Mouse (Mus musculus) embryonic stem cell, embryonic (primary cell): ENCODE data around the gene Slc37a1.

Source experiments
- CTCF ChIA-PET, 4 experiments: fragments of 300-600 bp in 2 of 4; fragments of 350-600 bp in 2 of 4; sonication (Branson Sonifier 250); formaldehyde crosslinking; loops; one replicate each; lab custom pipeline; 2022; ENCODE audit warnings: inconsistent platforms in 2 of 4; lab: Charles Lee
- POLR2A ChIA-PET, 4 experiments: fragments of 300-600 bp in 2 of 4; fragments of 350-600 bp in 2 of 4; sonication (Branson Sonifier 250); formaldehyde crosslinking; loops; one replicate each; lab custom pipeline; 2022; ENCODE audit warnings: antibody characterized with exemption in 4 of 4, inconsistent platforms in 1 of 4; lab: Charles Lee

Slc37a1 gene

DNA sequence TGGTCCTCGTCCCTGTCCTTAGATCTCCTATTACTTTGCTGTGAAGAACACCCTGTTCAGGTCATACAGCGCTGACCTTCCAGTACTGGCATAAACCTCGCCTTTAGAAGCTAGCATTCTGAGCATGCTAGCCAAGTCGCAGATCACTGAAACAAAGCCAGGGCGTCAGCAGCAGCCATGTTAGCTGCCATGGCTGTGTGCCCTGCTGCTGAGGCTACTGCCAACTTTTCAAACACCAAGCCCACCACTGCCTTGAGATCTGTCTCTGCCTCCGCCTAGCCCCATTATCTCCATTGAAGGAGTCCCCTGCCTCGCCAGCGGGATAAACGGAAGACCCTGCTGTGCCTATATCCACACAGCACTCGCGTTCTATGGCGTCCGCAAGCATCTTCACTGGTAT lies 74.0 kb downstream of the Slc37a1 start:
- ChIA-PET POLR2A (interaction anchor here in 2 of 4 experiments (0.6 to 1.2 kb wide), 5 partner anchors 10 to 83 kb away, joined by 3 to 4 read pairs (median 3); no protein-coding TSS in a partner anchor), CTCF (interaction anchor here (0.6 to 1.7 kb wide), 5 partner anchors 16 to 304 kb away, joined by 3 to 7 read pairs (median 4); no protein-coding TSS in a partner anchor)

- CTCF ChIA-PET: interaction anchor here in 1 of 4 experiments (1.3 to 1.5 kb wide), 2 partner anchors 22 to 48 kb away, joined by 3 to 5 read pairs; no protein-coding TSS in a partner anchor
- POLR2A ChIA-PET: no interaction called here
Observed at GRCm38 (mm10) chr17:31365586-31366166, 79.1 kb downstream of the Slc37a1 start.

DNA sequence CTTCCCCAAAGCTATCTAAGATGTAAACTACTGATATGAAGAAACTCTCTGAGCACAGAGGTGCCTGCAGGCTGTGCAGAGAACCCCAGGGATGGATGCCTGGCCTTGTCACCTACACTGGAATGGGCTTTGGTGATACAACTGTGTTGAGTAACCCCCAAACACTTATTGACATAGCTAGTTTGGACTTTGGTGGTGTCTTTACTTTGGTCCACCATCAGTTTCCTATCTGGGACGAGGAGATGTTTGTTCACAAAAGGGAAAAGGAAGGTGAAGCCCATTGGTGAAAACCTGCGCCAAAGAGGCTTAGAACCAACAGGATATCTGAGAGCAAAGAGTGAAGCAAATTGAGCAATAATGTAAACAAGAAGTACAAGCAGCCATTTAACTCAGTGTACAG lies 83.6 kb downstream of the Slc37a1 start:
- ChIA-PET POLR2A (interaction anchor here in 1 of 4 experiments (0.6 to 1.6 kb wide), 4 partner anchors 11 to 117 kb away, joined by 3 to 4 read pairs (median 3); no protein-coding TSS in a partner anchor), CTCF (interaction anchor here in 3 of 4 experiments (0.6 to 1.4 kb wide), 4 partner anchors 16 to 126 kb away, joined by 3 to 5 read pairs (median 4); partner anchors contain the start of gene Pde9a (in 1 of the 3))

GRCm38 (mm10) chr17:31370931-31371330 lies 84.3 kb downstream of the Slc37a1 start:
- ChIA-PET CTCF (interaction anchor here in 2 of 4 experiments (0.8 to 1.4 kb wide), 2 partner anchors 122 to 125 kb away, joined by 3 to 4 read pairs; no protein-coding TSS in a partner anchor), POLR2A (interaction anchor here in 1 of 4 experiments (1.0 to 1.6 kb wide), 4 partner anchors 10 to 57 kb away, joined by 3 to 4 read pairs (median 3); no protein-coding TSS in a partner anchor)

DNA sequence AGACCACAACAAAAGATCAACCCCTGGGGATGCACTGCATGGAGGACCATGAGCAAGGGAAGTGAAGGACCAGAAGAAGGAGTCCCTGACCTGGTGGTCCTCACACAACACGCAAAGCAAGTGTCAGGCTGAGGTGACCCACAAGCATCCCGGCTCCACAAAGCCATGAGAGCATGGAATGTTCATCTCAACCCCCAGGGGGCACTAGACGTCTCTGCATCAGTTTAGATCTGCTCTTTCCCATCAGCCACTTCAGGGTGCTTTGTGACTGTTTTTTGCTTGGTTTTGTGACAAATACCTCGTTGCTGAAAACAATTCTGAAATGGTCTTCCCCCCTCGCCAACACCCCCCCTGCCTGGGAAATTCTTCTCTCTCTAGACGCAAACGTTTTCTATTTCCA lies 91.4 kb downstream of the Slc37a1 start:
- POLR2A ChIA-PET: interaction anchor here in 2 of 4 experiments (0.6 to 1.0 kb wide), 4 partner anchors 17 to 665 kb away, joined by 3 to 7 read pairs (median 4); no protein-coding TSS in a partner anchor
- CTCF ChIA-PET: interaction anchor here (0.6 to 2.1 kb wide), 23 partner anchors 9 to 648 kb away, joined by 3 to 24 read pairs (median 6); no protein-coding TSS in a partner anchor

- POLR2A ChIA-PET: interaction anchor here in 2 of 4 experiments (0.6 to 1.0 kb wide), 4 partner anchors 17 to 665 kb away, joined by 3 to 7 read pairs (median 4); no protein-coding TSS in a partner anchor
- CTCF ChIA-PET: interaction anchor here (0.6 to 2.1 kb wide), 22 partner anchors 10 to 648 kb away, joined by 3 to 24 read pairs (median 6); no protein-coding TSS in a partner anchor
Observed at GRCm38 (mm10) chr17:31378361-31378761, 91.8 kb downstream of the Slc37a1 start.

DNA sequence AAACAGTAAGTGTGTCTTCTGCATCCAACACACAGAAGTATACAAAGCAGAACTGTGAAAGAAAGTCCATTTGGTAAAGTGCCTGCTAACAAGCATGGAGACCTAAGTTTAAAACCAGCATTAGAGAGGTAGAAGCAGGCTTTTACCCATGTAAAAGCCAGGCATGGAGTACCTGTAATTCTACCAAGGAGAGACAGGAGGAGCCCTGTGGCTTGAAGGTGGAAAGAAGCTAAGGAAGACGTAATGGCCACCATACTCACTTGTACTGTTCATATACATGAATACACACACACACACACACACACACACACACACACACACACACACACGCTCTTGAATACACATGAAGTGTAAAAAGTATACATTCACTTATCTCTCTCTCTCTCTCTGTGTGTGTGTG lies 92.5 kb downstream of the Slc37a1 start:
- CTCF ChIA-PET: interaction anchor here in 2 of 4 experiments (0.6 to 2.1 kb wide), 5 partner anchors 43 to 1120 kb away, joined by 4 to 18 read pairs (median 7); no protein-coding TSS in a partner anchor

GRCm38 (mm10) chr17:31379863-31380262 lies 93.3 kb downstream of the Slc37a1 start:
- ChIA-PET CTCF (no interaction called here), POLR2A (no interaction called here)

More for the DNA sequence above, 92.5 kb downstream of the Slc37a1 start:
- POLR2A ChIA-PET: interaction anchor here in 1 of 4 experiments (0.6 kb wide), 1 partner anchor 49 kb away, joined by 3 read pairs; no protein-coding TSS in a partner anchor

DNA sequence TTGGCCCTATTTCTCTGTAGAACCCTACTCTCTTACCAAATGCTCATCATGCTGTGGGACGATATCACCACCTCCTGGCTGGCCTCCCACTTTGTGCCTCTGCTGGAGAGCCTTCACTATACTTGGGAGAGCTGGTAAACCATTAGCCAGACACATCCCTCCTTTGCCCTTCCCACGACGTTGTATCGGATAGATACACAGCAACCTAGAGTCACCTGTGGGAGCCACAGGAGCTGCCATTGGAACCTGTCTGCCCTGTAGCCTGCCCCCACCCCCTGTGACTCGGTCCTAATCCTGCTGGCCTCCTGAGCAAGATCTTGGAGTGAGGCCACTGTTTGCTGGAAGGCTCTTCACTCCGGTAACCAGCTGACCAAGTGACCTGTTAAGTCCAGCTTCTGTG lies 96.7 kb downstream of the Slc37a1 start:
- ChIA-PET CTCF (interaction anchor here in 2 of 4 experiments (0.7 to 1.6 kb wide), 2 partner anchors 109 to 113 kb away, joined by 4 read pairs; no protein-coding TSS in a partner anchor), POLR2A (interaction anchor here in 3 of 4 experiments (0.7 to 1.7 kb wide), 6 partner anchors 22 to 109 kb away, joined by 3 to 8 read pairs (median 4); no protein-coding TSS in a partner anchor)

DNA sequence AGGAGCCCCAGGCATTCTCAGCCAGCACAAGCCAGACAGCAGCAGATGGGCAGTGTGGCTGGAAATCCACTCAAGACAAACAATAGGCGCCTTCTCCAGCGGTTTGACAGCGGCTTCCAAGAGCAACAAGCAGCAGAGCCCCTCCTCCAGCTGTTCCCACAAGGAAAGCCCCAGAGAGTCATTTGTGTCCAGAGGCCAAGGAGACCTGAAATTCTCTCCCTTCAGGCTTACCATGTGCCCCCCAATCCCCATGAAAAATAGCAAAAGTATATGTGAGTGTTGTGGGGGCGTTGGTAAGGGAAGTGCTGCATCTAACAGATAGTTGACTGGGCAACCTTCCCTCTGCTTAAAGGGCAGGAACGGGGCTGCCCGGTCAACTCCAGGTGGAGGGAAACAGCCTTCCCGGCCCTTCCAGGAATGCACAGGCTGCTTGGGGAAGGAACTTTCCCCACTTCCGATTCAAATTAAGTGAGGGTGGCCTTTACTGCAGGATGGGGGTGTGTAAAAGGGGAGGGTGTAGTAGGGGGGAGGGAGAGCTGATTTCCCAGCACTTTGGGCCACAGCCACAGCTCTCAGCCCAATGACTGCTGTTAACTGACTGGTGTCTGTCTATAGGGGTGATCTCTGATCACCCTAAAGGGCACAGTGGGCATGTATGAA lies 98.5 kb downstream of the Slc37a1 start:
- ChIA-PET POLR2A (interaction anchor here in 3 of 4 experiments (0.8 to 2.5 kb wide), 12 partner anchors 9 to 179 kb away, joined by 3 to 8 read pairs (median 4); partner anchors contain the start of gene Pknox1 (in 1 of the 3)), CTCF (interaction anchor here in 3 of 4 experiments (0.7 to 2.0 kb wide), 9 partner anchors 41 to 696 kb away, joined by 3 to 8 read pairs (median 4); no protein-coding TSS in a partner anchor)

DNA sequence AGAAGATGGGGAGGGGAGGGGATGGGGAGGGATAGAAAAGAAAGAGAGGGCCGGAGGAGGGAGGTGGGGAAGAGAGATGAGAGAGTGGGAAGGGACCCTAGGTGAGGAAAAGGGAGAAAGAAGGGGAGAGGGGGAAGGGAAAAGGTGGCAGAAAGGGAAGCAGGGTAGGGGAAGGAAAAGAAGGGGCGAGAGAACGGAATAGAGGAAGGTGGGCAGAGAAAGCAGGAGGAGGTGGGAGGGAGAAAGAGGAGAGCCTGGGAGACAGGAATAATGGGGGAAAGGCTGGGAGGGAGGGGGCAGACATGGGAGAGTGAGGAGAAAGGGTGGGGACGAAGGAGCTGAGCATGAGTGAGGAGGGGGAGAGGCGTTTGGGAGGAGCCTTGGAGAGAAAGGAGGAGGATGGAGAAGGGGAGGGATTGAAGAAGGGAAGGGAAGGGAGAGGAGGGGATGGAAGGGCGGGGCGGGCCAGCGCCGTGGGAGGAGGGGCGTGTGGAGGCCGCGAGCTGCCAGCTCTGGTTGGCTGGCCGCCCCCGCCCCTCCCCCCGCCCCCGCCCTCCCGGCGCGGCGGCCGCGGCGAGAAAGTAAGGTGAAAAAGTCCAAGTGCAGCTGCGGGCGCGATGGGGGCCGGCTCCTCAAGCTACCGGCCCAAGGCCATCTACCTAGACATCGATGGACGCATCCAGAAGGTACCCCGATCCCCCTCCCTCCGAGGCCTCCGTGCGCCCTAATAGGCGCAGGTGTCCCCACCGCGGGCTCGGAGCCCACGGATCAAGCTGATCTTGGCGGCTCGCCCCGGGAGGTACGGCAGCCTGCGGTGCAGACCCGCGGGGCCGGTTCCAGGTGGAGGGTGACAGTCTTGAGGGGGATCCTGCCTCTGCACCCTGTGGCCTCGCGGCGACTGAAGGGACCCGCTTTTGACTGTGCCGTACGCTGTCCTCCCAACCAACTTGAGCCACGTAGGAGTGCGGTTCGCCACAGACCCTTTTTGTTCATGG lies 99.4 kb downstream of the Slc37a1 start, which contains the start of gene Pde9a:
TSS of gene Pde9a (plus strand) at position 540 of the 995 bp plus-strand sequence.
- ChIA-PET CTCF (interaction anchor here (0.5 to 2.1 kb wide), 17 partner anchors 16 to 107 kb away, joined by 3 to 8 read pairs (median 4); no protein-coding TSS in a partner anchor), POLR2A (interaction anchor here (0.5 to 2.5 kb wide), 30 partner anchors 9 to 431 kb away, joined by 3 to 8 read pairs (median 3); partner anchors contain the start of gene Pknox1 (in 1 of the 4))

GRCm38 (mm10) chr17:31386766-31387275 lies 100.2 kb downstream of the Slc37a1 start:
- CTCF ChIA-PET: interaction anchor here (0.5 to 2.1 kb wide), 12 partner anchors 39 to 1528 kb away, joined by 3 to 8 read pairs (median 4); no protein-coding TSS in a partner anchor
- POLR2A ChIA-PET: interaction anchor here (0.5 to 2.5 kb wide), 19 partner anchors 14 to 177 kb away, joined by 3 to 8 read pairs (median 3); partner anchors contain the start of gene Pknox1 (in 1 of the 4)

GRCm38 (mm10) chr17:31389432-31390050 lies 102.9 kb downstream of the Slc37a1 start:
- POLR2A ChIA-PET: interaction anchor here in 1 of 4 experiments (0.6 kb wide), 2 partner anchors 182 to 332 kb away, joined by 5 to 6 read pairs; partner anchors contain the start of gene Abcg1
- CTCF ChIA-PET: interaction anchor here in 3 of 4 experiments (0.6 to 1.3 kb wide), 5 partner anchors 30 to 45 kb away, joined by 3 to 5 read pairs (median 3); no protein-coding TSS in a partner anchor

GRCm38 (mm10) chr17:31391462-31391861 lies 104.9 kb downstream of the Slc37a1 start:
- ChIA-PET CTCF (no interaction called here), POLR2A (no interaction called here)

- POLR2A ChIA-PET: no interaction called here
- CTCF ChIA-PET: no interaction called here
Observed at GRCm38 (mm10) chr17:31392041-31392440, 105.4 kb downstream of the Slc37a1 start.

DNA sequence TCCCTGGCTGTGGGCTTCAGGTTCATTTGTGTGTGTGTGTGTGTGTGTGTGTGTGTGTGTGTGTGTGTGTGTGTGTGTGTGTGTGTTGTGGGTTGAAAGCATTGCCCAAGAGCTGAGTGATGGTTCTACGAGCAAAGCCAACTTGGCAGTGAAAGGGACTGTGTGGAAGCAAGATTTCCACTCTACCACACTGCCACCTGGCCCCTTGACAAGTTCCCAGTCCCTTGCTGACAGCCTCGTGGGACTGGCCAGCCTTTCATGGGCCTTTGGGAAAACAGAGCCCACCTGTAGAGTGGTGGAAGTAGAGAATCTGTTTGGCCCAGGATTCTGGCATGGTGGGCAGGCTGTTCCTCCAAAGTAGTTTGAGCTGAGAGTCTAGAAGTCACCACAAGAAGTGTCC lies 107.2 kb downstream of the Slc37a1 start:
- ChIA-PET POLR2A (interaction anchor here in 3 of 4 experiments (0.6 to 1.3 kb wide), 5 partner anchors 8 to 213 kb away, joined by 3 to 5 read pairs (median 4); partner anchors contain the start of gene Pde9a (in 1 of the 3)), CTCF (interaction anchor here in 1 of 4 experiments (0.6 kb wide), 1 partner anchor 13 kb away, joined by 8 read pairs; no protein-coding TSS in a partner anchor)
